Mouse (Mus musculus): ENCODE measurements around the gene Trim43a. TPM values are rescaled to one million over a fixed set of nuclear protein-coding genes. Genes with fewer than 3 reads are reported as not detected.
"Not testable (repeated sequence)": the region's sequence is repeated elsewhere in the genome, so short reads cannot be mapped to it uniquely, and the experiment has no call there.

The Trim43a gene
- polyA plus RNA-seq, 1 experiment from 2014 or later: not detected

GRCm38 (mm10) chr9:88625803-88626514 lies 45.3 kb downstream of the Trim43a start:
- H3K9ac ChIP-seq (ENCODE audit: low read depth, low read length); H3K27ac ChIP-seq (ENCODE audit: low read depth, low read length); H3K9me3 ChIP-seq (ENCODE audit: control insufficient read depth, low read length); H3K4me1 ChIP-seq (replicated peaks; ENCODE audit: control insufficient read depth, insufficient read depth, low read length); H3K36me3 ChIP-seq (ENCODE audit: control insufficient read depth, insufficient read depth, low read length); H3K27me3 ChIP-seq (ENCODE audit: control insufficient read depth, insufficient read depth, low read length); H3K4me3 ChIP-seq (ENCODE audit: low read depth, low read length); ATAC-seq (ENCODE audit: low FRiP score); DNase-seq (ENCODE audit: low spot score); H3K4me2 ChIP-seq (replicated peaks; ENCODE audit: low read depth, low read length): not testable (repeated sequence)
- WGBS: 70% methylated on average over 13 of the region's 20 CpGs

GRCm38 (mm10) chr9:88638125-88638524 lies 57.4 kb downstream of the Trim43a start:
- 89% methylated on average over 1 of the region's 1 CpGs for WGBS

More at GRCm38 (mm10) chr9:88638125-88638524, 57.4 kb downstream of the Trim43a start:
- not testable (repeated sequence) for H3K9me3 ChIP-seq (ENCODE audit: control insufficient read depth, low read length); H3K4me2 ChIP-seq (replicated peaks; ENCODE audit: low read depth, low read length); H3K36me3 ChIP-seq (ENCODE audit: control insufficient read depth, insufficient read depth, low read length); H3K4me3 ChIP-seq (ENCODE audit: low read depth, low read length); H3K27me3 ChIP-seq (ENCODE audit: control insufficient read depth, insufficient read depth, low read length); DNase-seq (ENCODE audit: low spot score); H3K4me1 ChIP-seq (replicated peaks; ENCODE audit: control insufficient read depth, insufficient read depth, low read length); ATAC-seq (ENCODE audit: low FRiP score); H3K9ac ChIP-seq (ENCODE audit: low read depth, low read length); H3K27ac ChIP-seq (ENCODE audit: low read depth, low read length)

Other genes starting within 250 kb of the Trim43a start
- gene Snx14, start 141.9 kb upstream of the Trim43a start, polyA plus RNA-seq (2014; fragmentation: Nextera tagmentation; extraction: Ambion mirVana): 19.2 and 22.4 TPM in 2 replicates
- gene Gm20537, start 124.3 kb upstream of the Trim43a start, polyA plus RNA-seq (2014; fragmentation: Nextera tagmentation; extraction: Ambion mirVana): 0.36 and 0.99 TPM in 2 replicates
- gene Syncrip, start 98.3 kb upstream of the Trim43a start, polyA plus RNA-seq (2014; fragmentation: Nextera tagmentation; extraction: Ambion mirVana): 137 and 140 TPM in 2 replicates
- 9.1 and 10.1 TPM in 2 replicates for gene Zfp949, start 32.9 kb upstream of the Trim43a start, polyA plus RNA-seq (2014; fragmentation: Nextera tagmentation; extraction: Ambion mirVana)
- gene Mthfsl, start 139.4 kb downstream of the Trim43a start, polyA plus RNA-seq (2014; fragmentation: Nextera tagmentation; extraction: Ambion mirVana): 25.4 and 30.3 TPM in 2 replicates
- gene Bcl2a1d, start 151.0 kb downstream of the Trim43a start, polyA plus RNA-seq (2014; fragmentation: Nextera tagmentation; extraction: Ambion mirVana): not detected in 2 replicates

Measured in hindbrain, embryonic 11.5 days (tissue).